Mouse (Mus musculus) hindbrain, postnatal 0 days (tissue): ENCODE data around the gene Rtl5. TPM values are rescaled to one million over a fixed set of nuclear protein-coding genes. Genes with fewer than 3 reads are reported as not detected.

Source experiments
- ATAC-seq: fragments of 200-750 bp; cut with Nextera tagmentation; 2 replicates; pipeline ENCODE4 v1.8.0; 2017; ENCODE audit warnings: mild to moderate bottlenecking, moderate TSS enrichment, moderate library complexity
- DNase-seq: peaks from one replicate; pipeline ENCODE4 v3.0.0-alpha.2; 2015; ENCODE audit warnings: low spot score
- H3K27ac ChIP-seq: fragments of 300-500 bp; sonication (generic); 2 replicates; pipeline ENCODE4 v1.5.1; 2014; ENCODE audit warnings: mild to moderate bottlenecking
- H3K27me3 ChIP-seq: fragments of 300-500 bp; sonication (generic); 2 replicates; pipeline ENCODE4 v1.6.1; 2014; ENCODE audit warnings: low read length, mixed read lengths; ENCODE audit not compliant: insufficient read depth
- H3K36me3 ChIP-seq: fragments of 300-500 bp; sonication (generic); 2 replicates; pipeline ENCODE4 v1.6.1; 2014; ENCODE audit warnings: low read length, mixed read lengths; ENCODE audit not compliant: insufficient read depth
- H3K4me1 ChIP-seq: fragments of 300-500 bp; sonication (generic); 2 replicates; pipeline ENCODE4 v1.6.1; 2014; ENCODE audit warnings: antibody characterized with exemption, low read length, mixed read lengths; ENCODE audit not compliant: insufficient read depth
- H3K4me2 ChIP-seq: fragments of 300-500 bp; sonication (generic); 2 replicates; pipeline ENCODE4 v1.6.1; 2014; ENCODE audit warnings: low read depth, mild to moderate bottlenecking, low read length, moderate library complexity, mixed read lengths
- H3K4me3 ChIP-seq: fragments of 300-500 bp; sonication (generic); 2 replicates; pipeline ENCODE4 v1.5.1; 2014; ENCODE audit warnings: low read length
- H3K9ac ChIP-seq: fragments of 300-500 bp; sonication (generic); replicated peaks from 2 replicates; pipeline ENCODE4 v1.6.1; 2014; ENCODE audit warnings: mild to moderate bottlenecking, low read length, moderate library complexity, mixed read lengths
- H3K9me3 ChIP-seq: fragments of 300-500 bp; sonication (generic); 2 replicates; pipeline ENCODE4 v1.6.1; 2016; ENCODE audit warnings: low read length, mixed read lengths
- CTCF ChIP-seq: IDR thresholded peaks from 2 replicates; pipeline ENCODE4 v1.5.1; 2016; ENCODE audit warnings: antibody characterized with exemption, control low read depth, low read depth
- WGBS: fragments of 180-500 bp; shearing (Covaris S2); extraction: QIAGEN DNeasy Blood & Tissue Kit; methylation state at CpG from one replicate; pipeline ENCODE4 v1.1.7; 2014; 5-methylcytosine and 5-hydroxymethylcytosine counted together
- polyA plus RNA-seq: library from polyadenylated mRNA; unstranded; fragments of >200 nt; fragmentation: Nextera tagmentation; extraction: Ambion mirVana; gene quantifications from 2 replicates; pipeline ENCODE4 v1.2.1, GENCODE M21; 2015
- total RNA-seq: library from RNA; depleted of rRNA; stranded (reverse); fragments of >200 nt; gene quantifications from 2 replicates; pipeline ENCODE4 v1.2.3, GENCODE M21; 2014

The Rtl5 gene
- total and polyA plus RNA-seq, 2 experiments from 2014 or later: 4.8 to 33.8 TPM

DNA sequence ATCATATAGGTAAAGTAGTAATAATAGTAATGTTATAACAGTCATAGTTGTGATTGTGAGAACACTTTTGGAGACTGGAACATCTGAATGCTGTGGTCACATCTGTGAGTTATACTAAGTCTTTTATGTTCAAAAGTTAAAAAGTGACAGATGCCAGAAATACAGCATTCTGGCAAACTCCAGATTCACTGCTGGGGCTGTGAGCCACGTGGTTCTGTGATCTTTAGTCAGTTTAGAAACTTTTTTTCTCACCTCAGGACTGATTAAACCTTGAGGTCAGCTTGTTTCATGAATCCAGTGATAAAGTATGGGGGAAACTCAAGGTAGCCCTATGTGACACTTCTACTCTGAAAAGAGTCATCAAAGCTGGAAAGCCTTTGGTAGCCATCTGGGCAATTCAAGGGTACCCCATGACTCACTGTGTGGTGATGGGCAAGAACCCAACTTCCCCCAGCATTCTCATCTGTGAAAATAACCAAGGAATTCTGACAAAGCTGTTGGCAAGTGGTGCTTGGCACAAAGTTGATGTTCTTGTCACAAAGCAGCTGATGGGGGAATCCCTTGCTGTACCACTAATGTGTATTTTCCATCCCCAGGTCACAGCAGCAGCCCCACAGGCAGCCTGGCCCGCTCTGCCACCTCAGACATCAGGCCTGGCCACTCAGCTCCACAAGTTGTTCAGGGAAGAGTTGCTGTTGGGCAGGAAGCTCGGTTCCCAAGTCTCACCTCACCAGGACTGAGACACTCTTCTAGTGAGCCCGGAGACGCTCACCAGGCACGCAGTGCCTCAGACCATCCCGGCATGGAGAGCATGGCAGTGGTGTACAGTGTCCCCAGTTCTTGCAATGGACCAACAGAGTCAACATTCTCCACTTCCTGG lies 6.0 kb upstream of the Rtl5 start:
- H3K27me3 ChIP-seq: no peaks in the 10 kb centered on the region

DNA sequence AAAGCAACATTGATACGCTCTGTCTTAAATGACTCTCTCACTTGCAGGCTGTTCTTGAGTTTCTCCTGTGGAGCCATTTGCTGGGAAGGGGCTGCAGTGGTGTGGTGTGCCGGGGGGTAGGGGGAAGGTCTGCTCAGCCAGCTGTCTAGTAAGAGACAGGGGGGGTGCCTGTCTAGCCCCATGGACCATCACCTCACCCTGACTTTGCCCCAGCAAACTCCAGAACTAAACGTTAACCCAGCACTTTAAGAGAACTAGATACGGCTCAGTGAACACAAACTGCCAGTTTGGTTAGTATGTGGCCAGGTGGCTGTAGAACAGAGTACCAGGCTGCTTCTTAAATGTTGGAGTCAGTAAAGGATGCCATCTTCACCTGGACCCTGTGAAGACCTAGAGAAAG lies 4.1 kb upstream of the Rtl5 start:
- Histone ChIP-seq H3K9ac (no peak overlapping the region), H3K27me3 (no peaks in the 10 kb centered on the region), H3K27ac (no peak overlapping the region), H3K4me1 (no peaks in the 10 kb centered on the region), H3K36me3 (no peaks in the 10 kb centered on the region), H3K4me3 (no peak overlapping the region), H3K4me2 (no peak overlapping the region), H3K9me3 (no peaks in the 10 kb centered on the region)
- DNase-seq (no peak), ATAC-seq (no peak)
- no peak for TF ChIP-seq CTCF
- WGBS: 84% methylated on average over 4 of the region's 4 CpGs

More for the DNA sequence above, 6.0 kb upstream of the Rtl5 start:
- ATAC-seq: no peak
- no peak for DNase-seq
- H3K4me2 ChIP-seq: no peak overlapping the region
- no peak overlapping the region for H3K4me3 ChIP-seq
- H3K9me3 ChIP-seq: no peaks in the 10 kb centered on the region
- H3K9ac ChIP-seq: no peak overlapping the region
- H3K27ac ChIP-seq: no peak overlapping the region
- no peak for TF ChIP-seq CTCF
- WGBS: 77% methylated on average over 7 of the region's 7 CpGs
- no peaks in the 10 kb centered on the region for H3K36me3 ChIP-seq
- no peaks in the 10 kb centered on the region for H3K4me1 ChIP-seq

DNA sequence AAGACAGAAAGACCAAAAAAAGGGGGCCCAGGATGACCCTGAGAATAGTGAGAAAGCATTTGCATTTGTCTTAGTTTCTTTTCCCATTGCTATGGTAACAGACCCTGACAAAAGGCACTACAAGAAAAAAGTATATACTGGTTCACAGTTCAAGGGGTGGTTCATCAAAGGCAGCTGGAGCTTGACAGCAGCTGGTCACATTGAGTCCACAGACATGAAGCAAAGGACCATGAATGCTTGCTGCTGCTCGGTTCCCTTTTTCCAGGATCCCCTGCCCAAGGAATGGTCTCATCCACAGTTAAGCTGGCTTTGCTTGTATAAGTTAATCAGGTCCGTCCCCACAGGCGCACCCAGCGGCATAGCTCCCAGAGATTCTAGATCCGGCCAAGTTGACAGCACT lies 3.3 kb upstream of the Rtl5 start:
- Histone ChIP-seq H3K9me3 (no peaks in the 10 kb centered on the region), H3K4me1 (no peaks in the 10 kb centered on the region), H3K36me3 (no peaks in the 10 kb centered on the region), H3K4me2 (no peak overlapping the region), H3K4me3 (no peak overlapping the region), H3K27ac (no peak overlapping the region), H3K27me3 (no peaks in the 10 kb centered on the region), H3K9ac (no peak overlapping the region)
- DNase-seq (no peak), ATAC-seq (no peak)
- TF ChIP-seq CTCF: no peak
- 70% methylated on average over 5 of the region's 5 CpGs for WGBS

DNA sequence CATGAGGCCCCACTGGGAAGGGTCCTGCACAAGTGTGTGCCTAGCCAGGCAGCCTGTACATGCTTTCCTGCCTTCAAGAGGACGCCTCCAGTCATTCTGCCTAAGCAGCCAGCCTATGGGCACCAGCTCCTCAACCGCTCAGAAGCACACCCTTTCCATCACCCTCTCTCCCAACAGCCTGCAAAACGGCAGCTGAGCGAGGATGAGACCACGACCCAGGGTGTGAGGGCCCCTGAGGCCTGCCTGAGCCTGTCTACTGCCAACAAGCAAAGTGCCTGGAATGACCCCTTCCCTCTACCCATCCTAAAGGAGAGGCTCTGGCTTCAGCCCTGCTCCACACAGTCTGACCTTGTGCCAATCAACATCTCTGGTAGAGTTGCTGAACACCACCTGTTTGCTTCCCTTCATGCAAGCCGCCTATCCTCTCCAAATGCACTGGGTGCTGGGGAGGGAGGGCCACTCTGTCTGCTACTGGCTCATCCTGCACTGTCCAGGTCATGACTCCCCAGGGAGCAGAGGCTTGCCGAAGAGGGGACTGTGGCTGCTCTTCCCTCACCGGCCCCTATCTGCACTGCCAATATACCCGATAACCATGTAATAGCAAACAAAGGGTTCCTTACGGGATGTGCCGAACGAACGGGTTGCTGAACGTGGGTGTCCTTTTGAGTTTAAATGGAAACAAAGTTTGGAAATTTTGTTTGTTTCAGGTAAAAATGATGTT lies 2.7 kb upstream of the Rtl5 start:
- ATAC-seq (no peak), DNase-seq (no peak)
- Histone ChIP-seq H3K4me1 (no peaks in the 10 kb centered on the region), H3K9ac (no peak overlapping the region), H3K4me2 (no peak overlapping the region), H3K4me3 (no peak overlapping the region), H3K27ac (no peak overlapping the region), H3K36me3 (no peaks in the 10 kb centered on the region), H3K9me3 (no peaks in the 10 kb centered on the region), H3K27me3 (no peaks in the 10 kb centered on the region)
- TF ChIP-seq CTCF: no peak
- WGBS: 74% methylated on average over 14 of the region's 14 CpGs

DNA sequence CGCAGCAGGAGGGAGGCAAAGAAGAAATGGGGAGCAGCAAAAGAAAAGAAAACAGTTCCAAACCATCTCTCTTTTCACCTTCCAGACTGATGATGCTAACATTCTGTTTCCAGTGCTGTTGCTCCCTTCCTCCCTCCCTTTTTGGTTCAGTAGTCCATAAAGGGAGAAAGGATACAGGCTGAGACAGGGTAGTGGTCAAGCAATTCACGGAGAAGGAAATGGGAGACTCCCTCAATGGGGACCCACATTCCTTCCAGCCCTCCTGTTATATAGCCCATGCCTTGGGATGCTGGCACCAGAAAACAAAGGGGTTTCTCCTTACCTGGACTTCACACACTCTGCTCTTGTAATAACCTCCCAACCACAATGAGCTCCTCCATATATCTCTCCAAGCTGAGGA lies 413 bp upstream of the Rtl5 start:
- 42% methylated on average over 2 of the region's 2 CpGs for WGBS
- Histone ChIP-seq H3K36me3 (no peaks in the 10 kb centered on the region), H3K4me3 (peak overlapping the region; percentile 49), H3K27ac (peak overlapping the region; percentile 74; the same call in 1 of the 2 replicates), H3K9me3 (no peaks in the 10 kb centered on the region), H3K9ac (no peak overlapping the region), H3K4me1 (no peaks in the 10 kb centered on the region), H3K27me3 (no peaks in the 10 kb centered on the region), H3K4me2 (peak overlapping the region; percentile 66)
- ATAC-seq (peak; percentile 42), DNase-seq (no peak)
- no peak for TF ChIP-seq CTCF

DNA sequence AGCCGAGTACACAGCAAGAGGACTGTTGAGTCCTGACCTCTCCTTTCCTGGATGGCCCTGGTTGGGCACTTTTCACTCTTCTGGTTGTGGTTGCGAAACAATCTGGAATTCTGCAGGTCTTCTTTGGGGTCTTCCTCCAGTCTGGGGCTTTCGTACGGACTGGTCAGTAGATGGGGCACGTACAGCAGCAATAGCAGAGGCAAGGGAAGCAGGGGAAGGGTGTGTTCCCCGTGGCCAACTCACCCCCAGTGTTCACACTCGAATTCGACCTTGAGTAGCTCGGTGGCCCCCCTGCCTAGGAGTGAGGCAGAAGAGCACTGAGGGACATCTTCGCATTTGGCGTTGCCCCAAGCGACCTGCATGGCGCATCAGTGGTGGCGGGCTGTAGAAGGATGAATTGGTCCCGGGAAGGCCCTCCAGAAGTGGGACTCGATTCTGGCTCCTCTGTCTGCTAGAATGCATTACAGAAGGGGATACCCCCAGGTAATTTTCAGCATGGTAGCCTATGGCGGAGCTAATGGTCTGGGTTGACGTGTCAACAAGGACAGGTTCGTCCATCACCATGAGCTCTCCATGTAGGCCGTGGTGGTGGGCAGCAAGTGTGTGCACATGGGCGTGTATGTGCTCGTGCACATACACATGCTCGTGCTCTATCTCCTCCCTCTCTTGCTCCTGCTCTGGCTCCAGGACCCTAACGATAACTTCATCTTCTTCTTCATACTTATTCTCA lies 2.1 kb downstream of the Rtl5 start:
- Histone ChIP-seq H3K4me1 (no peaks in the 10 kb centered on the region), H3K9me3 (no peaks in the 10 kb centered on the region), H3K27ac (no peak overlapping the region), H3K4me2 (no peak overlapping the region), H3K9ac (no peak overlapping the region), H3K36me3 (no peaks in the 10 kb centered on the region), H3K27me3 (no peaks in the 10 kb centered on the region), H3K4me3 (no peak overlapping the region)
- TF ChIP-seq CTCF: no peak
- ATAC-seq (no peak), DNase-seq (no peak)
- WGBS: 92% methylated on average over 24 of the region's 24 CpGs
